Mouse (Mus musculus) right cerebral cortex, adult 18-20 months (tissue): ENCODE measurements at regions not wholly inside any gene's neighbourhood (a gene's known extent, or its start where the extent isn't known, plus 50 kb on each side); places are given as distances from the start of the nearest gene placed in this dataset.

ENCODE experiments used
- DNase-seq: peaks from one replicate; pipeline ENCODE4 v3.0.0; 2022; ENCODE audit warnings: mixed read lengths

DNA sequence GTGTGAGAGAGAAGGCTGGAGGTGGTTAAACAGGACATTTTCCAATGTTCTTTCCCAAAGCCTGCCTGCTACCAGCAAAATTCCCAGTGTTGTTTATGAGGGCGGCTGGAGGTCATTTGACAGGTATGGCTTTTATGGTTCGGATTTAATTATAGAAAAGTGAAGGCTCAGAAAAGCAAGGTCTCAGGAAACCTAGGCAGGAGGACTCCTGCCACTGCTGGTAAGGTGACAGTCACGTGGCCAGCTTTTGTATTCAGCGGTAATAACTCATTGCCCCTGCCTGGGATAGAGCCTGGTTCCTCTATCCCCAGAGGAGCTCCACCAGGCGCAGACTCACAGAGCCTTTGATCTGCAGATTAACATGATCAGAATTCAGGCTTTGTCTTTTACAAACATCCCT, 235.2 kb upstream of the Hnrnpa3 start:
- DNase-seq: no peak

- no peak for DNase-seq
Measured at GRCm38 (mm10) chr2:75424363-75424762, 234.7 kb upstream of the Hnrnpa3 start.

- no peak for DNase-seq
Measured at GRCm38 (mm10) chr2:75424911-75425310, 234.2 kb upstream of the Hnrnpa3 start.

- no peak for DNase-seq
Measured at GRCm38 (mm10) chr2:75425384-75425783, 233.7 kb upstream of the Hnrnpa3 start.

DNA sequence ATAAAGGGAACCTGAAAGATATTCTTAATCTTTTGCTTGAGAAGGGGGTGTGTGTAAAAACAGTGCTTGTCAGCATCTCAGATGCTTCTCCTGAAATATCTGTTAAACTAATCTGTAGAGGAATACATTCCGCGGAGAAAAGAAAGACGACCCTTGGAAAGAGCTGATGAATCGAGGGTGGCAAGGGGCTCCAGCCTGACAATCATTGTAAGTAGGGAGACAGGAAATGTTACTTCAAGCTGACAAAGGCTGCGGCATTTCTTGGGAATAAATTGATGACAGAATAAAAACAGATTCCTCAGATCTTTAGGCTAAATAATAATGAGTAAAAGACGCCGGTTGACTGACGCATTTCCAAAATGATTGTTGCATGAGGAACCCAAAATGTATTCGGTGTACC, 233.3 kb upstream of the Hnrnpa3 start:
- DNase-seq: no peak

DNA sequence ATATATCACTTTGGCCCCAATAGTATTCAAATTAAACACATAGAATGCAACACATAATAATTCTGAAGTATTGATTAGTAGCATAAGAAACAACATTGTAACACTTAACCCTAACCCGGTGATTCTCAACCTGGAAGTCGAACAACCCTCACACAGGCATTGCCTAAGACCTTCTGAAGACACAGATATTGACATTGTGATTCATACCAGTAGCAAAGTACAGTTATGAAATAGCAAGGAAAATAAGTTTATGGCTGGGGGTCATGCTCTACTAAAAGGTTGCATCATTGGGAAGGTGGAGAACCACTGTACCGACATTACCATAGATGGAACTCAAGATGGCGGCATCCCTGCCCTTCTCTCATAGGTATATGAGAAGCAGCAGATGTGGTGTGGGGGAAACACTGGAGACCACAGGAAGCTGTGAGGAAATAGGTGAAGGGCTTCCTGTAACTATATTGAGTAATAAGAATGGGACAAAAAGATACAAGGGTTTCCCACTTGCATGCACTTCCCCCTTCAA, 231.1 kb upstream of the Hnrnpa3 start:
- no peak for DNase-seq

DNA sequence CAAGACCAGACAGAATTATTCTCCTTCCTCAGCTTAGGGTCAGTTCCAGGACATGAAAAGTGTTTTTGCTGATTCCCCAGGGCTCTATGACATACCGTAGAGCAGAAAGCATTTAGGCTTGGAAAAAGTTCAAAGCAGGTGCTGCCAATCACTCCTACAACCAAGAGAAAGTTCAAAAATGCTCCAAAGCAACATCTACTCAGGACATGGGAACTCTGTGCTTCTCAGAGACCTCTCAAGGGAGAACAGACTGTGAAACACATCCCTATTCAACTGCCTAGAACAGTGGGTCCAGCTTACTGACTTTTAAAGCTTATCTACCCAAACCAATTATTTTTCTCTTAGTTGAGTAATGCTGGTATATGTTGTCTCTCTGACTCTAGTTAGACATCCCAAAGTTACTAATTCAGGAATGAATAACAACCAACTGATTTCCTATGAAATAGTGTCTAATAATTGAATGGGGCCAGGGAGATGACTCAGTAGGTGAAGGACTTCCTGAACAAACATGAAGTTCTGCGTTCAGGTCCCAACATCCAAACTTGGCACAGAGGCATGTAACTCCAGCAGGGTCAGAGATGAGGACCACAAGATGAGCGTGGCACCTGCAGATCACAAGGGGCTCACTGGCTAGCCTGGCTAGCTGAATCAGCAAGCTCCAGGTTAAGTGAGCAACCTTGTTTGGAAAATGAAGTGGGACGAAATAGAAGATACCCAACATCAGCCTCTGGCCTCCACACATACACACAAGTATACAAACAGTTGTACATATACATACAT, 228.7 kb upstream of the Hnrnpa3 start:
- no peak for DNase-seq

GRCm38 (mm10) chr2:75431981-75432380, 227.1 kb upstream of the Hnrnpa3 start:
- DNase-seq: no peak

DNA sequence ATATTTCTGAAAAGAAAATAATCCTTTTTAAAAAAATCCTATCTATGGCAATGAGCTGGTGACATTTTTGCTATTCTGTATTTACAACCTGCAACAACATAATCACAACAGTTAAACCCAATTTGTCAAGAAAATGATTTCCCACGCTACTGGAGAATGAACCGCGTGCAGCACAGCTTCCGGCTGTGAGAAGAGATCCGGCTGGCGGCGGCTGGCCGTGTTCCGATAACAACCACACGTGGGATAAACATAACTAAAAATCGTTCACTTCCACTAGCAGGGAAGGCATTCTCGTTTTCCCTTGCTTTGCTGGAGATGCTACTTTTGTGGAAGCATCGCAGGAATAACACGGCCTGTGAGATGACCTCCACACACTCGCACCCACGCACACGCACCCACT, 224.5 kb upstream of the Hnrnpa3 start:
- DNase-seq: no peak

DNA sequence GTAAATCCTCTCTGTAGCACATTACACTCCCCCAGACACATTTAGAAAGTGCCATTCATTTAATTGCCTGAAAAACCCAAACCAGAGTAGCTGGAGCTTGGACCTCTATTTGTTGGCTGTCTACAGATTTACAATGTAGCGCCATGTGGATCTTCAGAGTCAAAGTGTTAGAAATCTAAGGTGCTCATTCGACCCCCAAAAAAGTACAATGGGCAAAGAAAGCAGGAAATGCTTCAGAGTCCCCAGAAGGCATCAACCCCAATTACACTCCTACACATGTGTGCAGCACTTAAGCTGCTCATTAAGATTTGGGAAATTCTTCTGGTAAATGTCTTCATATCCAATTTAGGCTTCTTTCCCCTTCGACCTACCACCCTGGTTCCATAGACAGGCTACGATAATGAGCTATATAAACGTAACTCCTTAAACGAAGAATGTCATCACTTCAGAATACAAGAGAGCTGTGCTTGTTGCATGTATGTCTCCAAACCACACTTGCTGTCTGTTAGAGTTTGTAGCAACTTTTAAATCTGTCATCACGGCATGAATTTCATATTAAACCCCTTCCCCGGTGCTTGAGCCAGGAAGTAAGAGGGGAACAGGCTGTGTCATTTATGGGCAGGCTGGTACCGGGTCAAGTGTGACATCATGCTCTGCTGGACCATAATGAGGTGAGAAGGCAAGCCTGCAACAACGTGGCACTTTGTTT, 219.4 kb upstream of the Hnrnpa3 start:
- DNase-seq: no peak

DNA sequence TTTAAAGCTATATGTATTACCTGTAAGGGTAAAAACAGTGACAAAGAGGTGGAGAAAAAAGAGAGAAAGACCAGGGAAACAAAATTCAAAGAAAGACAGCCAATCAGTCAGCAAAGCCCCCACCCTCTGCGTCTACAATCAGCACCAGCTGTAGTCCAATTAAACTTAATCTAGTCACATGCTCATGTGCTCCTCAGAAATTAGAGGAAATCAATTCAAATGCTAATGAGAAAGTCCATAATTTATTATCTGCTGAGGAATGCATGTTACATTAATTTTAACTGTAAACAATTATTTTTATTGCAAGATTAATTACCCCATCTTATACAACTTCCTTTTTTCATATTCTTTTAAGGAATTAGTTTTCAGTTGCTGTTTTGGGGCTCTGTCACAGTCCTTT, 216.4 kb upstream of the Hnrnpa3 start:
- no peak for DNase-seq

DNA sequence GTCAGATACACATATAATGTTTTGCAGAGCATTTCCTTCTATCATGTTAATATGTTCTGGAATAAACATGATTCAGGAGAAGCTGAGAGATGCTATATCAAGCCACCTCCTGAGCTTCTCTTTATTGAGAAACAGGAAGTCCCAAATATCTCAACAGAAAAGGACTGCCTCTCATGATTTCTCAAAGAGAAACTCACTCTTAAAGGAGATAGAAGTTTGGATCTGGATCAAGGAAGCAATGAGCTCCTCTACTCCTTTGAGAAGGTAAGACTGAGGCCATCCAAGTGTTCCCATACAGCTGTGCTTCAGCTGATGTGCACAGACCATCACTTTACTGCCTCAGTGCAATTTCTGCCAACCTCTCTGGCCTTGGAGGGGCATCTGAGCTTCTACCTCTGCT, 213.9 kb upstream of the Hnrnpa3 start:
- DNase-seq: no peak

DNA sequence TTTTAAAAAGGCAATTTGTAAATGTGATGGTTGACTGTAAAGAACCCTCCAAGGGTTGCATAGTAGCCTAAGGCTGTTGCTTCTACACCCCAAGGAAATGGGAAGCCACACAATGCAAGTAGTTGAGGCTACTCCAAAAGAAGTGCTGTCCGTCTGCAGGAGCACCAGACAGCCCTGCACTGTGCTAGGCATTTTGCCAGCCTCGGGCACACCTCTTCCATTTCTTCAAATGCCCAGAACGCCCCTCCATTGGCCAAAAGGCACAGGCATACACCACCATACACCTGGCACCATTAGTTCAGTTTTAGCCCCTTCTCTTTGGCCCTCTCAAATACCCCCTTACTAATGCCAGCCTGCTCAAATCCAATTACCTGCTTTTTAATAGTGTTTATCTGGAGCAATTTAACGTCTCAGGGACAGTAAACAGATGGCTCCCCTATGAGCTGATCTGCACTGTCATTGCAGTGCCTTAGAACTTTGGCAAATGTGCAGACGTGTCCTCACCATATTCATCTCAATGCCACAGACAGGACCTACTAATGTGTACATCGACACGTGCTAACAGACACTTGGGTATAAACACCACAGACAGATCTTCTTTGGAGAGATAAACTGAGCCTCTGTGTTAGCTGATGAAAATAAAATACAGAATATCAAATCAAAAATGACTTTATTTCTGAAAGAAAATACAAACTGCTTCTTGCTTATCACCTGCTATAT, 211.9 kb upstream of the Hnrnpa3 start:
- DNase-seq: no peak

GRCm38 (mm10) chr2:75448221-75448620, 210.8 kb upstream of the Hnrnpa3 start:
- DNase-seq: no peak

DNA sequence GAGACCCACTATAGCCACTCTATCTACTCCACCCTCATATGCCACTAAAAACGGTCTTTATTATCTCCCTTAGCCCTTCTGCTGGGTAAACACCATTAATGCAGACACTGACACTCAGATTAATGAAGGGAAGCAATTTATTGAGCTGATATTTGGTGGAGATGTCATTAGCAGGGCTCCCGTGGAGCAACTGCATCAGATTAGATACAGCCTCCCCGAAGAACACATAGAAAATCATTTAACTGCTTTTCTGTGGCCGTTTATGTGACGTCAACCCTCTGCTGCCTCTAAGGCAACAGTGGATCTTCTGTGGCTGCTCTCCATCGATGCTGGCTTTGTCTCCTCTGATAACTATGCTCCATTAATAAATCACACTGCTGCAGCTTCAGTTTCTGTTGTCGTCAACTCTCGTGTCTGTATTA, 207.2 kb upstream of the Hnrnpa3 start:
- DNase-seq: no peak

DNA sequence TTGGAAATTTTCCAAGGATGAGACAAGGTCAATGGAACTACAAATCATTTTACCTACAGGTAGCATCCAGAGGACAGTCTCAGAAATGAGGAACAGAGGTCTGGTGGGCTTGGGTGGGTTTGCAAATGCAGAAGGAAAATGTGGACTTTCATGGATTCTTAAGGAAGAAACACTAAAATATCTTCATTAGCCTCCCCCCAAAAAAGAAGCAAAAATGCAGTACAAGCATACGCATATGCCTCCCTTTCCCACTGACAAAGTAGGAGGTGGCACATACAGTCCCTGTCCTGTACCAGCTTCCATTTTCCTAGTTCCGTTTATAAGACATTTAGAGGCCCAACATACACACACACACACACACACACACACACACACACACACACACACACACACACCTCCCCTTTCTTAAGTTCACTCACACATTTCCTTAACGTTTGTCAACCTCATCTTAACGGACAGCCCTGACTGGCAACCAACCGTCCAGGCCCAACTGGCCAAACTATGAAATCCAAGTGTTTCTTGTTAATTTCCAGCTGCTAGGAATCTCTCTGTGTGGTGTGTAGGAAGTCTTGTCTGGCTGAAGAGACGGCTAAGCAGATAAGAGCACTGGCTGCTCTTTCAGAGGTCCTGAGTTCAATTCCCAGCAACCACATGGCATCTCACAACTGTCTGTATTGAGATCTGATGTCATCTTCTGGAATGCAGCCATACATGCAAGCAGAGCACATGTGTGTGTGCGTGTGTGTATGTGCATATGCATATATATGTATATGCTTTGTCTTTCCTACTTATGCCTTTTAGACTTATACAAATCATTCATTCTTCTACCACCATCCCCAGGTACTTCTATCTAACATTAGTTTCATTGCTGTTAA, 206.6 kb upstream of the Hnrnpa3 start:
- DNase-seq: no peak

DNA sequence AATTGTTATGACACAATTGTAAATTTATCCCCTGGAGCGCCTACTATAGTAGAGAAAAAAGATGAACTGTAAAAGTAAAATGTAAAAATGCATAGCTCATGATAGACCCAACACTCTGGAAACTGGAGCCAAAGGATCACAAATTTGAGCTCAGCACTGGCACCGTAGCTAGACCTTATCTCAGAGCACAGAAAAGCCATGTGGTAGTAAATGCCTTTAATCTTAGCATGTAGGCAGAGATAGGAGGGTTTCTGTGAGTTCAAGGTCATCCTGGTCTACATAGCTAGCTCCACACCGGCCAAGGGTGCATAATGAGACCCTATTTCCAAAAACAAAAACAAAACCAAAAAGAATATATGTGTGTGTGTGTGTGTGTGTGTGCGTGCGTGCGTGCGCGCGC, 203.6 kb upstream of the Hnrnpa3 start:
- DNase-seq: no peak

GRCm38 (mm10) chr2:75456272-75456671, 202.8 kb upstream of the Hnrnpa3 start:
- DNase-seq: no peak

DNA sequence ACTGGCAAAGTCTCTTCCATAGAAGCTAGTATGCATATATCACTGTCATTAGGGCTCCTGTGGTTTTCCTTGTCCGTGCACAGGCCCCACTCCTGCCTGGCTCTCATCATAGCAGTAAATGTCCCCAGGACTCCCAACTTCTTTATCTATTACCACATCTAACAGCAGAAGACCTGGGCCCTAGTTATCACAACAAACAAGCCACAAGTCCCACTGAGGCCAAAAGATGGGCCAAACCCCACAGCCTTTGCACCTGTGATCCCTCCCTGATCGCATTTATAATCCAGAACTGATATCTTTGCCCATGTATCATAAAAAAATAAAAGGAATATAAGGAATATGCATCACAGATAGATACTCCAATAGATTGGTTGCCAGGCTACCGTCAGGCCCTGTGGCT, 201.6 kb upstream of the Hnrnpa3 start:
- DNase-seq: no peak

- no peak for DNase-seq
Measured at GRCm38 (mm10) chr2:75458898-75459297, 200.2 kb upstream of the Hnrnpa3 start.

DNA sequence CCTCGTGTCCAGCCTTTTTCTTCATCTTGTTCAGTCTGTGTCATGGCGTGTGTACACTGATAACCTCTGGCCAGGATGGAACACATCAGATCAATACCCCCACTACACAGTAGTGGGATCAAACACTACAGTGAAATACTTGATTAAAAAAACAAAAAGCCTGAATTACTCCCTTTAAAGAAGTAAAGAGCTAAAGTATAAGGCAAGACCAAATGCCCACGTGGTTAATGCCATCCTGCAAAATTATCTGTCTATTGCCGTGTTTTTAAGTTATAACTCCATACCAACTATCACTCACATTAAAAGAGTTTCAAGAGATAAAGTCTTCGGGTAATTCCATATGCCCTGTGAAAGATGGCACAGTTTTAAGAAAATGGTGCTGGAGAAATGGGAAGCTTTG, 198.6 kb upstream of the Hnrnpa3 start:
- no peak for DNase-seq

DNA sequence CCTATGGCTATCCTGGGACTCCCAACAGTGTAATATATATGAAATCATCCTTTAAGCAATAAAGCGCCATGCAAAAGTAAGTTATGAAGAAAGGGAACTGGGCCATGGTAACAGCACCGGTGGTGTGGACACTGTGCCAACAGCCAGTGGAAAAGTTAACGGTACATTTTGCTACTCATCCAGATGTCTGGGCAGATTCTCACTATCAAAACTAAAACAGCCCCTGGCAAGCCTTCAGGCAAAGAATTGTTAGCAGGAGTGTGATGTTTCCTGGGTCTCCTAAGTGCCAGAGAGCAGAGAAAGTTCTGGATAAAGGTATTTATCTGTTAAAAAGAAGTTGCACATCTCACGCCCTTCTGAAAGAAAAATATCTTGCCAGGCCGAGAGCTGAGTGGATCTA, 198.0 kb upstream of the Hnrnpa3 start:
- no peak for DNase-seq
